Comparison of ENCODE assay signal across 23 mouse cellular contexts in the genomic region with DNA sequence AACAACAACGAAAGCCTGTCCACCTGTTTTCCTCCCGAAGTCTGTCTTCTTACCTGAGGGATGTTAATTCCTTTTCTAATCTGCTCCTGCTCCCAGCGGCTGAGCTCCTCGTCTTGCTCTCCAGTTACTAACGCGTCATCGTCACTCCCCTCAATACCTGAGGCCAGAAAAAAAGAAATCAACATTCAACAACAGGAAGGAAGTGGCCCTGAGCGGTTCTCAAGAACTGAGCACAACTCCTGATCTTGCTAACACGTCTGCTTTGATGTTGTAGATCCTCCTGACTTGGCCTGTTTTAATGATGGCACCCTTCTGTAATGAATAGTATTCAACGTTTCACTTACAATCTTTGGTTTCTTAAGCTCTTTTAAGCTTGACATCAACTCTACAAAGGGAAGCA. TPM values are rescaled to one million over a fixed set of nuclear protein-coding genes. Genes with fewer than 3 reads are reported as not detected.
DNase-seq lines count a peak whose midpoint lies in the region; ATAC-seq and TF ChIP-seq lines count a peak whose summit lies in the region.
"Had no signal": no experiment of that assay in that cellular context is flagged by ENCODE, and none has a peak within 500 bp of the region (broad histone marks: within the 10 kb centered on the region; RNA-seq: fewer than 3 reads in every experiment).

No protein-coding gene starts in this region.

- no peaks in the 10 kb centered on the region for H3K4me1 ChIP-seq in testis, adult 2 months (ENCODE audit: control insufficient read depth, insufficient read depth, low read length)
- H3K4me1 ChIP-seq in midbrain, embryonic 14.5 days (ENCODE audit: control insufficient read depth, insufficient read depth, low read length) = no peaks in the 10 kb centered on the region
- H3K4me1 ChIP-seq: embryonic facial prominence, embryonic 10.5 days; embryonic facial prominence, embryonic 12.5 days; forebrain, embryonic 13.5 days had no signal

- no peaks in the 10 kb centered on the region for H3K9me3 ChIP-seq in midbrain, embryonic 14.5 days (ENCODE audit: control insufficient read depth, low read length)
- H3K9me3 ChIP-seq: embryonic facial prominence, embryonic 10.5 days; embryonic facial prominence, embryonic 12.5 days; forebrain, embryonic 13.5 days; forebrain, embryonic 15.5 days; G1E had no signal

- no peak for DNase-seq in testis, postnatal 10 days (ENCODE audit: low spot score)
- no peak for DNase-seq in gastrocnemius, adult 2 months
- no peak for DNase-seq in midbrain, embryonic 14.5 days
- DNase-seq: adrenal gland, adult 2 months; adrenal gland, postnatal 10 days; adrenal gland, postnatal 25 days; cerebellum, adult 11 months; cerebellum, adult 18-20 months; cerebellum, adult 8-10 months; cerebellum, adult 9-11 months; cerebellum, postnatal 14 days; forebrain, postnatal 0 days had no signal

- H3K27ac ChIP-seq in testis, adult 2 months (ENCODE audit: control insufficient read depth, insufficient read depth, low read depth, low read length) = no peak overlapping the region
- H3K27ac ChIP-seq in gastrocnemius, adult 2 months = no peak overlapping the region
- no peak overlapping the region for H3K27ac ChIP-seq in midbrain, embryonic 14.5 days (replicated peaks; ENCODE audit: low read depth, low read length)
- H3K27ac ChIP-seq: embryonic facial prominence, embryonic 10.5 days; embryonic facial prominence, embryonic 12.5 days; forebrain, embryonic 13.5 days; forebrain, embryonic 15.5 days had no signal

- peak; percentile 59 for ATAC-seq in activated CD4-positive, CD25-positive, alpha-beta regulatory T cell, adult 4 months
- ATAC-seq in inflammation-experienced regulatory T-cells, adult 6 months = peak; percentile 56
- no peak for ATAC-seq in midbrain, embryonic 14.5 days (ENCODE audit: low FRiP score, low TSS enrichment)
- ATAC-seq: CD4-positive, CD25-positive, alpha-beta regulatory T cell, adult 4 months; forebrain, embryonic 13.5 days; forebrain, embryonic 15.5 days; forebrain, postnatal 0 days; Patski had no signal

- H3K27me3 ChIP-seq in testis, adult 2 months (ENCODE audit: control insufficient read depth, insufficient read depth, low read length) = no peaks in the 10 kb centered on the region
- H3K27me3 ChIP-seq in midbrain, embryonic 14.5 days (ENCODE audit: control insufficient read depth, insufficient read depth, low read length) = no peaks in the 10 kb centered on the region
- H3K27me3 ChIP-seq: CH12.LX; embryonic facial prominence, embryonic 12.5 days; forebrain, embryonic 13.5 days; forebrain, embryonic 15.5 days; Patski had no signal

- H3K9ac ChIP-seq in midbrain, embryonic 14.5 days (replicated peaks; ENCODE audit: low read length) = no peak overlapping the region
- H3K9ac ChIP-seq: embryonic facial prominence, embryonic 12.5 days; forebrain, embryonic 13.5 days; forebrain, embryonic 15.5 days; forebrain, postnatal 0 days had no signal

- TF ChIP-seq CTCF in testis, adult 2 months (IDR thresholded peaks at IDR 0.05; ENCODE audit: control insufficient read depth, insufficient read depth, insufficient replicate concordance, low read depth, low read length) = no peak
- no peak for TF ChIP-seq CTCF in gastrocnemius, adult 2 months (IDR thresholded peaks at IDR 0.05)

- intact Hi-C loops in gastrocnemius, adult 2 months (cut with DNase I) = no loop called here

- no peak overlapping the region for H3K4me2 ChIP-seq in midbrain, embryonic 14.5 days (ENCODE audit: low read length)
- H3K4me2 ChIP-seq: embryonic facial prominence, embryonic 12.5 days; forebrain, embryonic 13.5 days; forebrain, embryonic 15.5 days had no signal

- WGBS in midbrain, embryonic 14.5 days = 95% methylated on average over 10 of the region's 10 CpGs

- H3K4me3 ChIP-seq in testis, adult 2 months (ENCODE audit: control insufficient read depth, low read depth, low read length) = peak overlapping the region; percentile 33; the same call in 1 of the 2 replicates
- no peak overlapping the region for H3K4me3 ChIP-seq in gastrocnemius, adult 2 months
- no peak overlapping the region for H3K4me3 ChIP-seq in midbrain, embryonic 14.5 days (replicated peaks; ENCODE audit: low read depth, low read length)
- H3K4me3 ChIP-seq: embryonic facial prominence, embryonic 10.5 days; embryonic facial prominence, embryonic 12.5 days; forebrain, embryonic 13.5 days; forebrain, embryonic 15.5 days had no signal

- no peak for TF ChIP-seq POLR2A in testis, adult 2 months (IDR thresholded peaks at IDR 0.05; ENCODE audit: control insufficient read depth, low read depth, low read length)

- peaks cover 3% of the 10 kb centered on the region for H3K36me3 ChIP-seq in testis, adult 2 months (ENCODE audit: control insufficient read depth, insufficient read depth, low read length)
- H3K36me3 ChIP-seq in midbrain, embryonic 14.5 days (ENCODE audit: control insufficient read depth, insufficient read depth, low read length) = peaks cover 81% of the 10 kb centered on the region

RNA-seq across cellular contexts. Expression of gene Paxbp1, which starts 8.5 kb away (rescaled TPM):
- polyA plus RNA-seq in testis, adult 2 months (2012; rRNA removed) = 19.9 TPM in 2 replicates
- polyA plus RNA-seq in activated CD4-positive, CD25-positive, alpha-beta regulatory T cell, adult 4 months (2017; shearing (Covaris generic)) = 10 to 100 TPM; 83.2 to 84.4 TPM
- polyA plus RNA-seq in inflammation-experienced regulatory T-cells, adult 6 months (2017; shearing (Covaris generic)) = 100 to 1,000 TPM in 2 of 3 experiments, 10 to 100 TPM in 1; 70.7 to 130 (median 118) TPM
- 10 to 100 TPM; 10.7 to 11.6 TPM for total RNA-seq in gastrocnemius, adult 2 months (2021)
- 83.8 and 96.8 TPM in 2 replicates for polyA plus RNA-seq in midbrain, embryonic 14.5 days (2014; fragmentation: Nextera tagmentation; extraction: Ambion mirVana)

RNA-seq across cellular contexts. Expression of gene Synj1, which starts 24.8 kb away (rescaled TPM):
- polyA plus RNA-seq in testis, adult 2 months (2012; rRNA removed) = 15.5 and 18.9 TPM in 2 replicates
- 10 to 100 TPM; 29.0 to 32.6 TPM for polyA plus RNA-seq in activated CD4-positive, CD25-positive, alpha-beta regulatory T cell, adult 4 months (2017; shearing (Covaris generic))
- 10 to 100 TPM; 31.5 to 33.9 (median 33.2) TPM for polyA plus RNA-seq in inflammation-experienced regulatory T-cells, adult 6 months (2017; shearing (Covaris generic))
- total RNA-seq in gastrocnemius, adult 2 months (2021) = 10 to 100 TPM; 11.2 to 13.8 TPM
- polyA plus RNA-seq in midbrain, embryonic 14.5 days (2014; fragmentation: Nextera tagmentation; extraction: Ambion mirVana) = 68.6 and 71.9 TPM in 2 replicates

RNA-seq across cellular contexts. Expression of gene 4932438H23Rik, which starts 59.1 kb away (rescaled TPM):
- 37.7 and 38.8 TPM in 2 replicates for polyA plus RNA-seq in testis, adult 2 months (2012; rRNA removed)
- polyA plus RNA-seq in activated CD4-positive, CD25-positive, alpha-beta regulatory T cell, adult 4 months (2017; shearing (Covaris generic)) = 1 to 10 TPM in 1 of 2 experiments, under 1 TPM in 1; 0.22 to 1.0 TPM
- 1 to 10 TPM in 1 of 3 experiments, under 1 TPM in 2; 0.26 to 1.1 (median 0.36) TPM for polyA plus RNA-seq in inflammation-experienced regulatory T-cells, adult 6 months (2017; shearing (Covaris generic))
- under 1 TPM; 0.08 to 0.48 TPM for total RNA-seq in gastrocnemius, adult 2 months (2021)
- polyA plus RNA-seq in midbrain, embryonic 14.5 days (2014; fragmentation: Nextera tagmentation; extraction: Ambion mirVana) = 0.34 and 1.7 TPM in 2 replicates
- total RNA-seq: adrenal gland, postnatal 25 days; CH12.LX had no signal
- polyA plus RNA-seq: adrenal gland, adult 2 months; embryonic facial prominence, embryonic 10.5 days; Patski had no signal

Comparison
In these comparisons a context has a peak if more than half of its experiments do, and no peak if none do; other contexts are left out.
1. RNA of gene 4932438H23Rik, which starts 59.1 kb away (polyA plus RNA-seq): 37.7 to 38.8 TPM in testis, adult 2 months; 0.34 to 1.7 TPM in midbrain, embryonic 14.5 days, 0.22 to 1.0 TPM in activated CD4-positive, CD25-positive, alpha-beta regulatory T cell, adult 4 months and 0.26 to 1.1 TPM in inflammation-experienced regulatory T-cells, adult 6 months; every median in the first group is over 10 times any median in the second.